In the genomic region with DNA sequence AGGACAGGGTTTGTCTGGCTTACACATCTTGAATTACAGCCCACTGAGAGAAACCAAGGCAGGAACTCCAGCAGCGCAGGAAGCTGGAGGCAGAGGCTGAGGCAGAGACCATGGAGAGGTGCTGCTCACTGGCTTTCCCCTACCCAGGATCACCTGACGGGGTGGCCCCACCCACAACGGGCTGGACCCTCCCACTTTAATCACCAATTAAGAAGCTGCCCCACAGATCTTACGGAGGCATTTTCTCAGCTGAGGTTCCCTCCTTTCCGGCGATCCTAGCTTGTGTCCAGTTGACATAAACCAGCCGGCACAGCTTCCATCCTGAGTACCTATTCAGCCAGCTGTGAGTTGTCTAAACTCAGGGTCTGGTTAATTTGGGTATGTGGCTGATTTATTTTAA, we compare ENCODE assay signal across 9 mouse cellular contexts. TPM values are rescaled to one million over a fixed set of nuclear protein-coding genes. Genes with fewer than 3 reads are reported as not detected.
DNase-seq lines count a peak whose midpoint lies in the region; ATAC-seq and TF ChIP-seq lines count a peak whose summit lies in the region.
"Had no signal": no experiment of that assay in that cellular context is flagged by ENCODE, and none has a peak within 500 bp of the region (broad histone marks: within the 10 kb centered on the region; RNA-seq: fewer than 3 reads in every experiment).

No protein-coding gene starts in this region.

- TF ChIP-seq CTCF in MEL (IDR thresholded peaks at IDR 0.05 in 2 of 3, conservative IDR thresholded peaks at IDR 0.05 in 1 of 3; ENCODE audit: control insufficient read depth in 1 of 3, insufficient read depth in 1 of 3, low read depth in 2 of 3, low read length in 3 of 3, poor library complexity in 1 of 3, severe bottlenecking in 1 of 3) = no peak
- no peak for TF ChIP-seq CTCF in kidney, postnatal 0 days (IDR thresholded peaks at IDR 0.05; ENCODE audit: low read depth)

- no peak overlapping the region for H3K4me2 ChIP-seq in embryonic facial prominence, embryonic 11.5 days (ENCODE audit: low read depth, low read length)
- H3K4me2 ChIP-seq in kidney, postnatal 0 days (ENCODE audit: low read length) = peak overlapping the region; percentile 47
- H3K4me2 ChIP-seq in midbrain, embryonic 15.5 days = no peak overlapping the region
- H3K4me2 ChIP-seq: embryonic facial prominence, embryonic 12.5 days; lung, embryonic 15.5 days had no signal

- H3K9ac ChIP-seq in MEL (ENCODE audit: control insufficient read depth, low read depth, low read length, poor library complexity, severe bottlenecking) = no peak overlapping the region
- H3K9ac ChIP-seq in embryonic facial prominence, embryonic 11.5 days (replicated peaks; ENCODE audit: low read length) = no peak overlapping the region
- peak overlapping the region; percentile 1; the same call in 1 of the 2 replicates for H3K9ac ChIP-seq in kidney, postnatal 0 days (ENCODE audit: low read depth, low read length)
- H3K9ac ChIP-seq in midbrain, embryonic 15.5 days = no peak overlapping the region
- H3K9ac ChIP-seq: embryonic facial prominence, embryonic 12.5 days; lung, embryonic 15.5 days had no signal

- no peaks in the 10 kb centered on the region for H3K9me3 ChIP-seq in MEL (replicated peaks; ENCODE audit: insufficient read depth, low read length)
- no peaks in the 10 kb centered on the region for H3K9me3 ChIP-seq in embryonic facial prominence, embryonic 11.5 days (replicated peaks; ENCODE audit: control insufficient read depth, low read length)
- no peaks in the 10 kb centered on the region for H3K9me3 ChIP-seq in kidney, postnatal 0 days (replicated peaks; ENCODE audit: low read length)
- H3K9me3 ChIP-seq in midbrain, embryonic 15.5 days = no peaks in the 10 kb centered on the region
- H3K9me3 ChIP-seq: embryonic facial prominence, embryonic 12.5 days; lung, embryonic 15.5 days had no signal

- peaks cover 0 to 38% of the 10 kb centered on the region in 2 experiments; a peak in 2 of 4 replicates for H3K36me3 ChIP-seq in MEL (ENCODE audit: control insufficient read depth in 1 of 2, insufficient read depth in 2 of 2, low read length in 2 of 2)
- no peaks in the 10 kb centered on the region for H3K36me3 ChIP-seq in embryonic facial prominence, embryonic 11.5 days (replicated peaks; ENCODE audit: control insufficient read depth, insufficient read depth, low read depth, low read length)
- no peaks in the 10 kb centered on the region for H3K36me3 ChIP-seq in kidney, postnatal 0 days (ENCODE audit: insufficient read depth, low read length)
- H3K36me3 ChIP-seq in midbrain, embryonic 15.5 days (replicated peaks) = no peaks in the 10 kb centered on the region
- H3K36me3 ChIP-seq: embryonic facial prominence, embryonic 12.5 days; lung, embryonic 15.5 days had no signal

- no peak overlapping the region for H3K27ac ChIP-seq in MEL (ENCODE audit: control insufficient read depth, low read depth, low read length)
- no peak overlapping the region for H3K27ac ChIP-seq in embryonic facial prominence, embryonic 11.5 days (replicated peaks; ENCODE audit: low read depth, low read length)
- H3K27ac ChIP-seq in kidney, postnatal 0 days = no peak overlapping the region
- H3K27ac ChIP-seq in midbrain, embryonic 15.5 days = no peak overlapping the region
- H3K27ac ChIP-seq: embryonic facial prominence, embryonic 12.5 days; lung, embryonic 15.5 days had no signal

- DNase-seq in MEL (ENCODE audit: low read depth, low spot score) = peak; percentile 48
- DNase-seq in embryonic facial prominence, embryonic 11.5 days (ENCODE audit: low spot score) = peak; percentile 10
- peak; percentile 93 for DNase-seq in kidney, postnatal 0 days (ENCODE audit: low spot score)
- peak; percentile 68 for DNase-seq in lung, postnatal 10 days
- no peak for DNase-seq in frontal cortex, adult 2 months (ENCODE audit: extremely low spot score in 1 of 2, low spot score in 1 of 2)
- no peak for DNase-seq in urinary bladder, postnatal 10 days (ENCODE audit: low spot score)

- TF ChIP-seq POLR2A in MEL (IDR thresholded peaks at IDR 0.05; ENCODE audit: control insufficient read depth in 1 of 2, insufficient read depth in 1 of 2, low read depth in 1 of 2, low read length in 2 of 2, poor library complexity in 1 of 2) = no peak

- TF ChIP-seq RAD21 in MEL (IDR thresholded peaks at IDR 0.05; ENCODE audit: low read depth, low read length) = no peak

- ATAC-seq in embryonic facial prominence, embryonic 11.5 days (replicated peaks; ENCODE audit: insufficient number of reproducible peaks, low FRiP score, low TSS enrichment, low read depth) = no peak
- peak; percentile 89 for ATAC-seq in kidney, postnatal 0 days (replicated peaks; ENCODE audit: low FRiP score, low read depth)
- ATAC-seq in midbrain, embryonic 15.5 days (replicated peaks) = no peak

- WGBS in embryonic facial prominence, embryonic 11.5 days = 10% methylated on average over 7 of the region's 7 CpGs
- 15% methylated on average over 7 of the region's 7 CpGs for WGBS in kidney, postnatal 0 days
- 25% methylated on average over 7 of the region's 7 CpGs for WGBS in midbrain, embryonic 15.5 days

- TF ChIP-seq EP300 in MEL (IDR thresholded peaks at IDR 0.05; ENCODE audit: low read depth in 1 of 2, low read length in 2 of 2) = no peak

- no peaks in the 10 kb centered on the region for H3K79me2 ChIP-seq in MEL (ENCODE audit: control insufficient read depth, insufficient read depth, low read length, poor library complexity)

- no peak overlapping the region for H3K4me3 ChIP-seq in MEL (ENCODE audit: control insufficient read depth in 1 of 2, insufficient read depth in 1 of 2, low read depth in 2 of 2, low read length in 2 of 2)
- no peak overlapping the region for H3K4me3 ChIP-seq in embryonic facial prominence, embryonic 11.5 days (ENCODE audit: low read depth, low read length)
- H3K4me3 ChIP-seq in kidney, postnatal 0 days (replicated peaks; ENCODE audit: low read depth, low read length) = peak overlapping the region; percentile 17
- H3K4me3 ChIP-seq in midbrain, embryonic 15.5 days = no peak overlapping the region
- H3K4me3 ChIP-seq: embryonic facial prominence, embryonic 12.5 days; lung, embryonic 15.5 days had no signal

- H3K27me3 ChIP-seq in MEL (ENCODE audit: control insufficient read depth in 1 of 2, insufficient read depth in 2 of 2, low read length in 2 of 2) = no peaks in the 10 kb centered on the region; a peak in 1 of 4 replicates
- no peaks in the 10 kb centered on the region for H3K27me3 ChIP-seq in embryonic facial prominence, embryonic 11.5 days (ENCODE audit: control insufficient read depth, insufficient read depth, low read length)
- no peaks in the 10 kb centered on the region for H3K27me3 ChIP-seq in kidney, postnatal 0 days (ENCODE audit: insufficient read depth, low read length)
- H3K27me3 ChIP-seq in midbrain, embryonic 15.5 days (replicated peaks) = no peaks in the 10 kb centered on the region
- H3K27me3 ChIP-seq: embryonic facial prominence, embryonic 12.5 days; lung, embryonic 15.5 days had no signal

- H3K4me1 ChIP-seq in MEL (ENCODE audit: control insufficient read depth in 1 of 2, insufficient read depth in 2 of 2, low read length in 2 of 2) = peaks cover 32 to 49% of the 10 kb centered on the region in 2 experiments
- no peaks in the 10 kb centered on the region for H3K4me1 ChIP-seq in embryonic facial prominence, embryonic 11.5 days (ENCODE audit: control insufficient read depth, insufficient read depth, low read length)
- H3K4me1 ChIP-seq in kidney, postnatal 0 days (replicated peaks; ENCODE audit: insufficient read depth, low read length) = peaks cover 6% of the 10 kb centered on the region; the same call in 1 of the 2 replicates
- no peaks in the 10 kb centered on the region for H3K4me1 ChIP-seq in midbrain, embryonic 15.5 days
- H3K4me1 ChIP-seq: embryonic facial prominence, embryonic 12.5 days had no signal

TF ChIP-seq in MEL, 35 proteins besides CTCF, POLR2A, EP300 and RAD21:
- TF ChIP-seq USF1 (IDR thresholded peaks at IDR 0.05; ENCODE audit: low read depth, low read length) (peak; percentile 76), ZKSCAN1 (IDR thresholded peaks at IDR 0.05; ENCODE audit: low read depth, low read length) (no peak)
TF ChIP-seq in MEL: peak in this region for 1.

RNA-seq across cellular contexts. Expression of a gene that starts 26.7 kb away (rescaled TPM):
- 43.8 and 46.8 TPM in 2 replicates for total RNA-seq in MEL (2012; rRNA removed)
- 10 to 100 TPM in 1 of 2 experiments, not detected in 1; 48.4 TPM for polyA plus RNA-seq in MEL (2012; ENCODE audit: insufficient read depth in 1 of 2, insufficient read length in 2 of 2, low read depth in 1 of 2, low replicate concordance in 2 of 2, missing spikeins in 1 of 2)
- polyA plus RNA-seq in embryonic facial prominence, embryonic 11.5 days (2014; fragmentation: Nextera tagmentation; extraction: Ambion mirVana) = 40.9 and 45.9 TPM in 2 replicates
- 38.9 and 40.2 TPM in 2 replicates for polyA plus RNA-seq in kidney, postnatal 0 days (2015; fragmentation: Nextera tagmentation; extraction: Ambion mirVana)
- polyA plus RNA-seq in frontal cortex, adult 2 months (2012; rRNA removed) = 43.6 and 44.0 TPM in 2 replicates
- polyA plus RNA-seq in midbrain, embryonic 15.5 days (2015; fragmentation: Nextera tagmentation; extraction: Ambion mirVana) = 32.4 and 33.7 TPM in 2 replicates

RNA-seq across cellular contexts. Expression of a gene that starts 43.5 kb away (rescaled TPM):
- total RNA-seq in MEL (2012; rRNA removed) = not detected in 2 replicates
- polyA plus RNA-seq in MEL (2012; ENCODE audit: insufficient read depth in 1 of 2, insufficient read length in 2 of 2, low read depth in 1 of 2, low replicate concordance in 2 of 2, missing spikeins in 1 of 2) = under 1 TPM in 1 of 2 experiments, not detected in 1; 0.06 TPM
- 2.2 TPM in 2 replicates for polyA plus RNA-seq in embryonic facial prominence, embryonic 11.5 days (2014; fragmentation: Nextera tagmentation; extraction: Ambion mirVana)
- polyA plus RNA-seq in kidney, postnatal 0 days (2015; fragmentation: Nextera tagmentation; extraction: Ambion mirVana) = 7.4 and 7.9 TPM in 2 replicates
- 3.0 and 4.4 TPM in 2 replicates for polyA plus RNA-seq in frontal cortex, adult 2 months (2012; rRNA removed)
- 1.2 and 1.6 TPM in 2 replicates for polyA plus RNA-seq in midbrain, embryonic 15.5 days (2015; fragmentation: Nextera tagmentation; extraction: Ambion mirVana)

Comparison
In these comparisons a context has a peak if more than half of its experiments do, and no peak if none do; other contexts are left out.
1. DNase-seq: peak in MEL (single experiment), embryonic facial prominence, embryonic 11.5 days (single experiment), kidney, postnatal 0 days (single experiment) and lung, postnatal 10 days (single experiment); none in frontal cortex, adult 2 months (0 of 2) and urinary bladder, postnatal 10 days (single experiment).